Mouse (Mus musculus) small intestine, adult 2 months (tissue): ENCODE results near the gene Efs. TPM values are rescaled to one million over a fixed set of nuclear protein-coding genes. Genes with fewer than 3 reads are reported as not detected.
"Not testable (repeated sequence)": the region's sequence is repeated elsewhere in the genome, so short reads cannot be mapped to it uniquely, and the experiment has no call there.

Experiments used
- H3K27ac ChIP-seq: fragments of 200-500 bp; 2 replicates; pipeline ENCODE4 v1.5.1; 2012; ENCODE audit warnings: low read depth, low read length, control low read depth, inconsistent platforms; ENCODE audit not compliant: insufficient read depth
- H3K27me3 ChIP-seq: fragments of 200-500 bp; 2 replicates; pipeline ENCODE4 v1.6.1; 2012; ENCODE audit warnings: mild to moderate bottlenecking, moderate library complexity, low read length, inconsistent platforms; ENCODE audit not compliant: control insufficient read depth, insufficient read depth
- H3K36me3 ChIP-seq: fragments of 200-500 bp; 2 replicates; pipeline ENCODE4 v1.6.1; 2012; ENCODE audit warnings: mild to moderate bottlenecking, low read length, control low read depth, inconsistent platforms; ENCODE audit not compliant: control insufficient read depth, insufficient read depth
- H3K4me1 ChIP-seq: fragments of 200-500 bp; 2 replicates; pipeline ENCODE4 v1.6.1; 2012; ENCODE audit warnings: low read length, inconsistent platforms, mixed read lengths; ENCODE audit not compliant: control insufficient read depth, insufficient read depth, insufficient read length
- H3K4me3 ChIP-seq: fragments of 200-500 bp; 2 replicates; pipeline ENCODE4 v1.5.1; 2012; ENCODE audit warnings: low read depth, mild to moderate bottlenecking, control low read depth, inconsistent platforms, low read length, moderate library complexity
- CTCF ChIP-seq: fragments of 200-500 bp; IDR thresholded peaks from 2 replicates; pipeline ENCODE4 v1.5.1; 2012; ENCODE audit warnings: low read depth, mild to moderate bottlenecking, control low read depth, inconsistent platforms, low read length, moderate library complexity, mixed read lengths; ENCODE audit not compliant: insufficient replicate concordance, insufficient read length; ENCODE audit errors: extremely low read depth
- POLR2A ChIP-seq: fragments of 200-500 bp; IDR thresholded peaks from 2 replicates; pipeline ENCODE4 v1.6.1; 2012; ENCODE audit warnings: low read depth, mild to moderate bottlenecking, control low read depth, inconsistent platforms, low read length, moderate library complexity
- WGBS: fragments of 180-500 bp; shearing (Covaris S2); methylation state at CpG from one replicate; pipeline ENCODE4 v1.1.7; 2018; 5-methylcytosine and 5-hydroxymethylcytosine counted together
- polyA plus RNA-seq: library from polyadenylated mRNA; depleted of rRNA; stranded (reverse); fragments of >200 nt; gene quantifications from 2 replicates; pipeline ENCODE4 v1.2.3, GENCODE M21; 2012; rRNA removed

Gene Efs
- 5.4 and 5.7 TPM in 2 replicates for polyA plus RNA-seq

DNA sequence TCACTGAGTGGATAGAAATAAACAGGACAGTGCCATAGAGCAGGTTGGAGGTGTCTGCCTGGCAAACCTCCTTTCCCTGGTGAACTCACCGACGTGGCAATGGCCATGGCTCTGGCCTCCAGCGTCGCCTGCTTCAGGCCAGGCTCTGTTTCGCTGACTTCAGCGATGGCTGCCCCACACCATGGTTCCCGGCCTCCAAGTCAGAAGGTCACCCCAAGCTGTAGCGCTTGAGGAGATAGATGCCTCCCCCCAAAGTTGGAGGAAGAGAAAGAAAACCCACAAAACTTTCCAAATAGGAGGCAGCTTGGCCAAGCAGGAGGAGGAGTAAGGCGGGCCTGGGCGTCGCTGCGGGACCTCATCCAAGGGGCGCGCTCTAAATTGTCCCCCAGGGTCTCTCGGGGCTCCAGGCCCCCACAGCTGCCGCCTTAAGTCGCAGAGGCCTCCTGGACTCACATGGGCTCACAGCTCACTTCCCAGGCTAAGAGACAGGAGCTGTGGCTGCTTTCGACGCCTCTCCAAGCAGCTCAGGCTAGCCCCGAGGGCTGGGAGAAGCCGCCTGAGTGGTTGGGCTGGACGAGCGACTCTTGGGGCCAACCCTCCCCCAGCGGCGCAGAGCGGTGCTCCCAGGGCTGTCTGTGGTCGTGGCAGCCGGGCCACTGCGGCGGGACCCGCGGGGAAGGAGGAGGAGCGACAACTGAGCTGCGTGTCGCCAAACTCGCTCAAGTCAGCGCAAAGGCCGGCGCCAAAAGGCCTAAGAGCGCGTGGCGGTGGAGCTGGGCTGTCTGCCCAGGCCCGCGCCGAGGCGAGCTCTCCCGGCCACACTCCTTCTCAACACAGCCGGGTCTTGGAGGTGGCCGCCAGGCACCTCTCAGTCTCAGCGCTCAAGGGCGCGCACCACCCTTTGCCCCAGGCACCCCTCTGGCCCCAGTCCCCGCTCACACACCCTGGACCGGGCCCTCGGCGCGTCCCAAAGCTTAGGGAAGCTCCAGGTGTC, at the start of gene Efs:
Gene Efs, minus strand, starts transcription at position 778 of the 994 bp plus-strand sequence.
- no peak for TF ChIP-seq POLR2A
- no peak for TF ChIP-seq CTCF
- peak within 1 kb of the TSS; percentile 57 for H3K4me3 ChIP-seq
- H3K27me3 ChIP-seq: peaks cover 26% of the 10 kb centered on the region
- H3K36me3 ChIP-seq: no peaks in the 10 kb centered on the region
- WGBS: 14% methylated on average over 57 of the region's 57 CpGs
- peaks cover 8% of the 10 kb centered on the region; the same call in 1 of the 2 replicates for H3K4me1 ChIP-seq
- H3K27ac ChIP-seq: peak within 1 kb of the TSS; percentile 49

DNA sequence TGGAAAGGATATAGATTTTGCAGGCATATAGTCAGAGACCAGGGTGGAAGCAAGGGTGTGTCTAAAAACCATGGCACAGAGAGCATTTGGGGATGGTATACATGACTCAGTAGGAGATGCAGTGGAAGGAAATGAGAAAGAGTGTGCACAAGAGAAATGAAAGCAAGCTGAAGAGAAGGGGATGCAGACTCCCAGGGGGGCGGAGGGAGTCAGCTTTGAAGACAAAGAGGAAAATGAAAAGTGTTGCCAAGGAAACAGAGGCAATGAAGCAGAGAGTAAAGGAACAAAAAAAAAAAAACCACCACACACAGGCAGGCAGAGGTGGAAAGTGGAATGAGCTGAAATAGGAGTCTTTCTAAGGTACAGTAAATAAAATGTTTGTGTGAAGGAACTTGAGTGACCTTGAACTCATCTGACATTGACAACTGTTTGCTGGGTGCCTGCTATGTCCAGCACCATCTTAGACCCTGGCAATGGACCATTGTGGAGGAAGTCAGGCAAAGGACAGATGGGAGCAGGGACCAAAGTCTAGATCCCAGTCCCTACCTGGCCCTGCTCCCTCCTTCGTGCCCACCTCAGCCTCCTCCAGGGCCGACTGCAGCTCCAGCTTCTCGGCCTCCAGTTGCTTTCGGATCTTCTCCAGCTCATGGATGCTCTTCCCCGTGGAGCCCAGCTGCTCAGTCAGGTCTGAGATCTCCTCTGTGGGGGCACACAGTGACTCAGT, 48.3 kb upstream of the Efs start:
- Histone ChIP-seq H3K36me3 (no peaks in the 10 kb centered on the region), H3K4me1 (no peaks in the 10 kb centered on the region), H3K4me3 (no peak overlapping the region), H3K27ac (no peak overlapping the region), H3K27me3 (no peaks in the 10 kb centered on the region)
- 80% methylated on average over 6 of the region's 6 CpGs for WGBS
- no peak for TF ChIP-seq CTCF
- no peak for TF ChIP-seq POLR2A

DNA sequence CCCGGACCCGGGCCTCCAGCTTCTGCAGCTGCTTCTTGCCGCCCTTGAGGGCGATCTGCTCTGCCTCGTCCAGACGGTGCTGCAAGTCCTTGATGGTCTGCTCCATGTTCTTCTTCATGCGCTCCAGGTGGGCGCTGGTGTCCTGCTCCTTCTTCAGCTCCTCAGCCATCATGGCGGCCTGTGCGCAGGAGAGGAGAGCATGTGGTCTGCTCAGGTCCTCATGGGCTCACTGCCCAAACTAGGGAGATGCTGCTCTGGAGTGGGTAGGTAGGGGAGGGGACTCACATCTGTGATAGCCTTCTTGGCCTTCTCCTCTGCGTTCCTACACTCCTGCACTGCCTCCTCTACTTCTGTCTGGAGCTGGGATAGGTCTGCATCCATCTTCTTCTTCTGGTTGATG, 46.9 kb upstream of the Efs start:
- H3K4me1 ChIP-seq, H3K27ac ChIP-seq, H3K36me3 ChIP-seq, H3K27me3 ChIP-seq, H3K4me3 ChIP-seq: not testable (repeated sequence)
- 85% methylated on average over 11 of the region's 11 CpGs for WGBS

DNA sequence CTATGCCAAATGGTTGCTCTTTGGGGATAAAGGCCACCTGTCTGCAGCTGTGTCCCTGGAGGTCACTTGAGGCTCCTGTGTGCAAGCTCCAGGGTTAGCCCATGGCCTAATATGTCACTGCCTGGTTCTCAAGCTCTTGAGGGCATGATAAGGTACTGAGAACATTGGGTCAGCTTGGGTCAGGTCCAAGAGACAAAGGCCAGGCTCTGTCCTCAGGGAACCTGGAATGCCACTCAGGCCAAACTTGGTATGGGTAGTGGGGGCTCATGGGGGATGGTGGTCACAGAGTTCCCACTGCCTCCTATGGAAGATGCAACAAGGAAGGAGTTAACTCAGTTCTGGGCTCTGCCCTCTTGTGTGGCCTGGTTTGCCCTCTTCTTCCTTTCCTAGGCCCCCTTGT, 42.4 kb upstream of the Efs start:
- no peak overlapping the region for H3K27ac ChIP-seq
- TF ChIP-seq POLR2A (no peak), CTCF (no peak)
- H3K36me3 ChIP-seq: no peaks in the 10 kb centered on the region
- no peak overlapping the region for H3K4me3 ChIP-seq
- H3K27me3 ChIP-seq: no peaks in the 10 kb centered on the region
- no peaks in the 10 kb centered on the region for H3K4me1 ChIP-seq

DNA sequence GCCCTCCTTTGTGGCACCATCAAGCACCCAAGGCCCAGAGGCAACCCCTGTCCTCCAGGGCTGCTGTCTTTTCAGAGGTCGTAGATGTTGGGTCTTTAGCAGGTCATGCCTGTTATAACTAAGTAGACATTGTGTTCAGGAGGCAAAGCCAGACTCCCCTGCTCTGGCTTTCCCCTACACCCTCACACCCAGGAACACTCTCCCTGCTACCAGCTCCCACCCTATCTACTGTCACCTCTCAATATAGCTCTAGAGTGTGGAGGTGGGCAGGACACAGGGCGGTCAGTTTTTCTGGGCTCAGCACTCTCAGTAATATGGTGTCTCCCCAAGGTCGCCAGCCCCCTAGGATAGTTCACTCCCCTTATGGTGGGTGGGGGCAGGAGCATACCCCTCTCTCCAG, 41.9 kb upstream of the Efs start:
- Histone ChIP-seq H3K27ac (no peak overlapping the region), H3K4me3 (no peak overlapping the region), H3K36me3 (no peaks in the 10 kb centered on the region), H3K4me1 (no peaks in the 10 kb centered on the region), H3K27me3 (no peaks in the 10 kb centered on the region)
- WGBS: 94% methylated on average over 3 of the region's 3 CpGs
- no peak for TF ChIP-seq POLR2A
- no peak for TF ChIP-seq CTCF

DNA sequence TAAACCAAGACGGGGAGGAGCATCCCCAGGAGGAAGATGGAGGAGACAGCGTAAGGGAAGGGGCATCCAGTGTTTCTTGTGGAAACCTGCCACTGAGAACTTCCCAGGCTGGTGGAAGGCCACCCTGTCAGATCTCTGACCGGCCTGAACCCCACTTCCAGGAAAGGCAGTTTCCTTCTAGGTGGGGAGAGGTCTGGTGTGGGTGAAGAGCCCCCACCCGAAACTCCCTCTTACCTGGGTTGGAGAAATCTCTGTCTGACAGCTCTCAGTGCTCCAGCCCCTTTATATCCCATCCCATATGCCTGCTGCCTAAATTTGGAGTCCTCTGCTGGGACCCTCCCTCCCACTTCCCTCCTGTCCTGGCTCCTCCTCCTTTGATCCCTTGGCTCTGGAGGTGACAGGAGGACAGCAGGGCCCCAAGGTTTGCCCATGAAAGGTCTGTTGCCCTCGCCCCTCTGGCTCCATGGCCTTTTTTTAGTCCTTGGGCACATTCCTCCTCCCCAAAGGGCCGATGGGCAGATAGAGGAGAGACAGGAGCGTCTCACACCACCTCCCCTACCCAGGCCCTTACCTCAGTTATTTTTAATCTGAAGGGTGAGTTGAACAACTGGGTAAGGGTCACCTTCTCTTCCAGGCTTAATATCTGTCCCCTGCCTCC, 40.5 kb upstream of the Efs start, which contains the start of gene Myh6:
Gene Myh6, minus strand, starts transcription at position 608 of the 658 bp plus-strand sequence.
- H3K4me3 ChIP-seq: no peak within 1 kb of the TSS

More for the DNA sequence above, 40.5 kb upstream of the Efs start, which contains the start of gene Myh6:
- Histone ChIP-seq H3K36me3 (no peaks in the 10 kb centered on the region), H3K27me3 (no peaks in the 10 kb centered on the region), H3K4me1 (no peaks in the 10 kb centered on the region), H3K27ac (no peak within 1 kb of the TSS)
- 69% methylated on average over 7 of the region's 7 CpGs for WGBS
- no peak for TF ChIP-seq CTCF
- no peak for TF ChIP-seq POLR2A
